Mouse (Mus musculus) lung, adult 2 months (tissue): ENCODE measurements around the gene BC048562.

Experiments
- CTCF ChIP-seq: fragments of 200-500 bp; IDR thresholded peaks from 2 replicates; pipeline ENCODE4 v1.5.1; 2011; ENCODE audit warnings: mild to moderate bottlenecking, low read length, control low read depth; ENCODE audit not compliant: insufficient read depth
- POLR2A ChIP-seq: fragments of 200-500 bp; IDR thresholded peaks from 2 replicates; pipeline ENCODE4 v1.6.1; 2011; ENCODE audit warnings: low read depth, mild to moderate bottlenecking, control low read depth, low read length, borderline replicate concordance; ENCODE audit errors: extremely low read depth

DNA sequence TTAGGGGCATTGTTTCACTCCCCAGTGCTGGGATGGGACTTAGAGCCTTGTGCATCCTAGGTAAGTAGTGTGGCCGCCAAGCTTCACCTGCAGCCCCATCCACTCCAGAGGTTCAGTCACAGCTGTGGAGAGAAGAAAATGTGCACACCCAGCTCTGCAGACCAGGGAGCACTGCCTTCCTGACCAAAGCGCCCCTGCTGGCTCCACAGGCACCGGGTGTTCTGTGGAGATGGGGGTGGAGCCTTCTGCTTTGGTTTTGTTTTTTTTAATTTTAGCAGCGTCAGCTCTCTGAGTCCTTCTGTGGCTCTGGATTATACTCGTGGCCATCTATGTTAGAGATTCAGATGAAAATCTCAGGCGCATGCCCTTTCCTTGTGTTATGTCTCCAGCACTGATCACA, 47.1 kb upstream of the BC048562 start:
- no peak for TF ChIP-seq CTCF
- no peak for TF ChIP-seq POLR2A
